Mouse (Mus musculus) kidney, postnatal 36 days (tissue): Measurements from ENCODE around the gene Smlr1.

ENCODE experiments used
- DNase-seq, 2 experiments: peaks; one replicate each; pipeline ENCODE4 v3.0.0; 2021 to 2022; ENCODE audit warnings: mixed read lengths in 2 of 2

The Smlr1 gene

DNA sequence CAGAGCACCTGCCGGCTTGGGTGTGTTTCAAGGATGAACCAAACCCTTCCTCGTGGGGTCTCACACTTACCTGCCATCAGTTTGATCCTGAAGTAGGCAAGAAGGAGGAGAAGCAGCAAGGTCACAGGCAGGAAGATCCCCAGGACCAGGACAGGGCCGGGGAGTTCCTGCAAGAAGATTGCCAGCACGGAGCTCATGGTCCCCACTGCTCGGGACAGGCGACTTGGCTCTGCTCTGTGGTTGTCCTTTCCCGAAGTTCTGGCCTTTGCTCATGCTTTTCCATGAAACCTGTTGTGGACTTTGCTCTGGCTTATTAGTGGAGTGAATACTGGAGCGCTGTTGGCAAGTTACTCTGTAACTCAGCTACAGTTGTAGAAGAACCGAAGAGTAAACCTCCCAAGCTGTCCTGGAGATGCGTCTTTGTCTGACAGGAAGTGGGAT is at the start of gene Smlr1:
Smlr1 (minus strand) TSS at position 377 of the 441 bp plus-strand sequence.
- DNase-seq: peak; percentile 68 to 82

GRCm38 (mm10) chr10:25584899-25585298 is 48.8 kb upstream of the Smlr1 start:
- DNase-seq: no peak

DNA sequence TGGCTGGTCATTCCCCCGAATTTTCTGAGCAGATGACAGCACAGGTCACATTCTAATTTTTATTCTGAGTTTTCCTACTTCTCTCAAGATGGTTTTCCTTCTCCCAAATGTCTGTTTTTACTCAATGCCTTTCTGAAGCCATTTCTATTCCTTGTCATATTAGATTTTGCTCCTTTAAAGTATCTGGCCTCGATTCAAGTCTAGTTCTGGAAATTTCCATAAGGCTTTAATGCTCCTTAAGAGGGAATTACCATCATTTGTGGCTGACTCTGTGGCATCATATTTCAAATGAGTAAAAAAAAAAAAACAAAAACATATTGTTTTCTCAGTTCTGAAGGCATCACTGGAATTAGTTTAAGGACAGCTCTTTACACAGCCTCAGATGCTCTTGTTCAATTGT is 44.0 kb upstream of the Smlr1 start:
- DNase-seq: no peak

GRCm38 (mm10) chr10:25571319-25572240 is 35.5 kb upstream of the Smlr1 start:
- no peak for DNase-seq

DNA sequence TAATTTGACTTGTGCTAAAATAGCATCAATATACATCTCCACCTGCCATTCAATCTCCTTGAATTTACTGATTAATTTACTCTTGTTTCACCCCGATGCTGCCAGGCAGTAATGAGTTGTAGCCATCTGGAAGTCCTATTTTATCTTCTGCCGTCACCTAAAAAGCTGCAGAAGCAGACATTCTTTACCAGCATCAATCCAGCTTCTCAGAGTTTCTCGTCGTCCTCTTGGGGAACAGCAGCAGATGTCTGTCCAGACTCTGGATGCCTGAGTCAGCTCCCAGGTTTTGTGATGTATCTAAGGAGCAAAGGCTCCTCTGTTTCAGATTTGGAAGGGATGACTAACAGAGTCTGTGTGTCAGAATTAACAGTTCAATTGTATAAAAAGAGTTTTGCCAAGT is 16.9 kb upstream of the Smlr1 start:
- no peak for DNase-seq

GRCm38 (mm10) chr10:25541097-25541496 is 5.0 kb upstream of the Smlr1 start:
- no peak for DNase-seq

DNA sequence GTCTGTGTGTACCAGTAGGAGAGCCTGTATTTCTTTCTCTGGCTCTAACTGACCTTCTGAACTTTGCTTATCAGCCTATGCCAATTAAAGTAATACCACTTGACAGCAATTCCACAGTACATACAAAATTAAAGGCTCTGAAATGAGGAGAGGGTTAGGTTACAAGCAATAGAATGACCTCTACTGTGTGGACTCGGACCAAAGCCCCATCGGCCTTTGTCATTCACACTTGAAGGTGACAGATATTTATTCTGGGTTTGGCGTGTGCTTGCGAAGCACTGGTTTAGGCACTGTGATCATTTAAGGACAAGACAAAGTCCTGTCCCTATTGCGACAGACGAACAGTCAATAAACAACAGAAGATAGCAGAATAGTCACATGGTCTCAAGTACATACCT is 3.7 kb upstream of the Smlr1 start:
- no peak for DNase-seq

GRCm38 (mm10) chr10:25539146-25539770 is 3.2 kb upstream of the Smlr1 start:
- DNase-seq: peak in 1 of 2 experiments; percentile 19

- no peak for DNase-seq
Measured at GRCm38 (mm10) chr10:25538738-25539137, 2.7 kb upstream of the Smlr1 start.

- DNase-seq: no peak
Measured at GRCm38 (mm10) chr10:25536621-25537020, 554 bp upstream of the Smlr1 start.

DNA sequence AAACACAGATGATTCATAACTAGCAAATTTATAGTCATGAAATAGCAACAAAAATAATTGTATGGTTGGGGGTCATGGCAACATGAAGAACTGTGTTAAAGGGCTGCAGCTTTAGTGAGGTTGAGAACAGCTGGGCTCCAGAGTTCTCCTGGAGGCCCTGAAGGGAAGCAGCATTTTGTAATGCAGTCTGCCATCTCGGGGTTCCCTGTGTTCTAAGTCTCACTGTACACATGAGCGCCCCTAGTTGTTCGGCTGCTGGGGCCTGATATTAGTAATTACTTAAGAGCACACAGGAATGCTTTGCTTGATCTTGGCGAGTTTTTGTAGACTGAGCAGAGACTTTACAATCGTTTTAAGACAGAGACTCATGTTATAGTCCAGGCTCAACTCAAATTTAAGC is 1.6 kb downstream of the Smlr1 start:
- no peak for DNase-seq

DNA sequence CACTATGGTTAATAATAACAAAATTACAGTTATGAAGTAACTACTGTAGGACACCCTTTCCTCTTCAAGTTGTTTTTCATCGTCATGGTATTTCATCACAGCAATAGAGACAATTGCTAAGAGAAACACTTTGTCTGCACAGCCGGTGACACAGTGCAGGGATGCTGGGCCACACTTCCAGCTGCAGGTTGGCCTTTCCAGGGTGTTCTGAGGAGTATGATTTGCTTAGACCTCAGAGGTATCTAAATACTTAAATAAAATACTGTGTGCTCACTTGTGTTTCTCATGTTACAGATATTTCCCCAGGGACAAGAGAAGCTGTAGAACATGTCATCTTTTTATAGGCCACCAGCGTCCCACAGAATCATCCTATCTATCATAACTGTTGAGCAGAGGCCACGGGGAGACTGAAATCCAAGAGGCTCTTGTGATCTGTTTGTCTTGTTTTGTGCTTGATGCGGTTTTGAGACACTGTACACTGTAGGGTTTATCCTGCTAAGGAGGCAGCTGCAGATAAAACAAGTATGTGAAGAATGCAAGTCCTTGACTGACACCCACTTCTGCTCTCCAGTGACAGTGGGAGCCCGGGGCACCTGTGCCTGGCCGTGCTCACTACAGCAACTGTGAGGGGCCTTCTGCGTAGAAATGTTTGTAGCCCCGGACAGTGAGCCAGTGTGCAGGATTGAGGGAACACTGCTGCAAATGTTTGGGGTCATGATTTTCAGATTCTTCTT is 2.4 kb downstream of the Smlr1 start:
- DNase-seq: no peak

DNA sequence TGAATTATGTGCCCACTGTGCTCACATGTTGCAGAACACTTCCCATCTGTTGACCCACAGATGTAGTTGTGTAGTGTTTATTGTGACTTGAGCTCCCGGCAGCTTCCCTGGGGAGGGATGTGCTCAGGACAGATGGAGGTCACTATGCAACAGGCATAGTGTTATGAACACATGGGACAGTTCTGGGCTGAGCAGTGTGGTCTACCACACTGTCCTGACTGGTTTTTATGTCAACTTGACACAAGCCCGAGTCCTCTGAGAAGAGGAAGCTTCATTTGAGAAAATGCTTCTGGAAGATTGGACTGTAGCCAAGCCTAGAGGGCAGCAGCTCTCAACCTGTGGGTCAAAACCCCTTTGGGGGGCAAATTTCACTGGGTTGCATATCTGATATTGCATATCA is 3.0 kb downstream of the Smlr1 start:
- DNase-seq: peak in 1 of 2 experiments; percentile 16

GRCm38 (mm10) chr10:25531335-25531734 is 4.7 kb downstream of the Smlr1 start:
- DNase-seq: no peak

GRCm38 (mm10) chr10:25527126-25527525 is 8.9 kb downstream of the Smlr1 start:
- no peak for DNase-seq

GRCm38 (mm10) chr10:25526622-25527021 is 9.4 kb downstream of the Smlr1 start:
- DNase-seq: no peak

GRCm38 (mm10) chr10:25526156-25526555 is 9.9 kb downstream of the Smlr1 start:
- no peak for DNase-seq

- DNase-seq: no peak
Measured at GRCm38 (mm10) chr10:25523727-25524126, 12.3 kb downstream of the Smlr1 start.

GRCm38 (mm10) chr10:25520428-25520827 is 15.6 kb downstream of the Smlr1 start:
- DNase-seq: peak; percentile 37 to 43

DNA sequence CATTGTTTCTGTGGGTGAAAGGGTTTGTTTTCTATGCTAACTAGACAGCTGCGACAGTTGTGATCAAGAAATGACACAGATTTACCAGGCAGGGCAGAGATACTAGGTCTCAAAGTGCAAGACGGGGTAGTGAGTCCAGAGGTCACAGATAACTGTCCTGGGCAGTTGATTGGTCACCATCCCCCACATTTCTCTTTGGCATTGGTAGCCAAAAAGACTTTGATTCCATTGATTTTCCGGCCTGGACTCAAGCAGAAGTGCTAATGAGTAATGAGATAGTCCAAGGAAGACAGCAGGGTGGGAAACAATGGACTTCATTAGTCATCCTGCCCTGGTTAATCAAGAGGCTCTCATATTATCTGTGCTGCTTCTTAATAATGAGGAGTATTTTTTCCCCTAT is 16.1 kb downstream of the Smlr1 start:
- no peak for DNase-seq

- DNase-seq: no peak
Measured at GRCm38 (mm10) chr10:25513821-25514220, 22.2 kb downstream of the Smlr1 start.

GRCm38 (mm10) chr10:25503250-25503649 is 32.8 kb downstream of the Smlr1 start:
- DNase-seq: no peak

DNA sequence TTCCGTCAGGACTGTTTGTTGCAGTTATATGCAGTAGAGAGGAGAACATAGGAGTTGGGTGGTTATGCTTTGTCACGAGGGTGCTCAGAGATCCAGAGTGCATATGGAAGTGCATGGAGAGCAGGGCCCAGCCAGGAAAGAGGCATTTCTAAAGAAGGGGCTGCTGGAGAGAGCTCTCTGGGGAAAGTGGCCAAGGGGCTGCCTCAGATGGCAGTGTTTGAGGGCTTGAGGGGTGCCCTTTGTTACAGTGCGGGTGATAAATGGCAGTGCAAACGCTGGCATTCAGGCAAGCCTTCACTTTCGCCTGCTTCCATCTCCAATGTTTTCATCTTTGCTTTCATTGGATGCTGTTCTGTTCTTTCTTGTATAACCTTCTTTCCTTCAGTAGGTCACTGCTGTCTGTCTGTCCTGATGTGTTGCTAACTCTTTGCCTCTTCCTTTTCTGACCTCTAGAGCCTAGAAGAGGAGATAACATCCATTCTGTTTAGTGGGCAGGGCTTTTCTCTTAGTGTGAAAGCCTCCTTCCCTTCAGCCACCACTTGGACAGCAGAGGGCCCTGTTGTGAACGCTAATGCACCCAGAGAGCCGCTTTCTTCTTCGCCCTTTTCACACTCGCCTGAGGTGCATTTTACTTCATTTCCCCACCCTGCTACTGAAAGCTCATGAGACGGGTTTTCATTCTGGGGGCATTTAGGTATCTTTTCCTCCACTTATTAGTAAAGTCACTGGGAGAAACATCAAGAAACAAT is 36.6 kb downstream of the Smlr1 start:
- peak in 1 of 2 experiments; percentile 28 for DNase-seq
